Mouse (Mus musculus) forelimb bud, embryonic 11.5 days (tissue): ENCODE measurements around the gene Mllt1.
"Not testable (repeated sequence)": the region's sequence is repeated elsewhere in the genome, so short reads cannot be mapped to it uniquely, and the experiment has no call there.

Experiments
- DNase-seq: peaks from one replicate; pipeline ENCODE4 v3.0.0-alpha.2; 2012; ENCODE audit warnings: low read depth, low spot score

Gene Mllt1

GRCm38 (mm10) chr17:56936731-56937130 lies 1.5 kb upstream of the Mllt1 start:
- no peak for DNase-seq

- DNase-seq, result peak; percentile 20
These were observed 477 bp downstream of the Mllt1 start for GRCm38 (mm10) chr17:56934545-56935330.

GRCm38 (mm10) chr17:56933395-56933794 lies 1.8 kb downstream of the Mllt1 start:
- no peak for DNase-seq

GRCm38 (mm10) chr17:56930026-56930425 lies 5.2 kb downstream of the Mllt1 start:
- no peak for DNase-seq

- no peak for DNase-seq
These were observed 5.7 kb downstream of the Mllt1 start for GRCm38 (mm10) chr17:56929530-56929929.

GRCm38 (mm10) chr17:56929101-56929500 lies 6.1 kb downstream of the Mllt1 start:
- no peak for DNase-seq

GRCm38 (mm10) chr17:56925998-56926397 lies 9.2 kb downstream of the Mllt1 start:
- no peak for DNase-seq

GRCm38 (mm10) chr17:56919725-56920124 lies 15.5 kb downstream of the Mllt1 start:
- no peak for DNase-seq

- DNase-seq, result no peak
These were observed 18.0 kb downstream of the Mllt1 start for GRCm38 (mm10) chr17:56917166-56917565.

GRCm38 (mm10) chr17:56913444-56913843 lies 21.8 kb downstream of the Mllt1 start:
- no peak for DNase-seq

GRCm38 (mm10) chr17:56913023-56913422 lies 22.2 kb downstream of the Mllt1 start:
- no peak for DNase-seq

- not testable (repeated sequence) for DNase-seq
These were observed 25.5 kb downstream of the Mllt1 start for GRCm38 (mm10) chr17:56909764-56910163.

- no peak for DNase-seq
These were observed 27.3 kb downstream of the Mllt1 start for GRCm38 (mm10) chr17:56907887-56908286.

- DNase-seq, result no peak
These were observed 28.1 kb downstream of the Mllt1 start for GRCm38 (mm10) chr17:56907096-56907495.

- no peak for DNase-seq
These were observed 29.0 kb downstream of the Mllt1 start for GRCm38 (mm10) chr17:56906166-56906565.

- DNase-seq, result no peak
These were observed 32.5 kb downstream of the Mllt1 start for GRCm38 (mm10) chr17:56902698-56903097.

- peak; percentile 63 for DNase-seq
These were observed 37.5 kb downstream of the Mllt1 start for GRCm38 (mm10) chr17:56897630-56898195.

GRCm38 (mm10) chr17:56896513-56897129 lies 38.6 kb downstream of the Mllt1 start:
- DNase-seq, result no peak

- DNase-seq, result no peak
These were observed 39.8 kb downstream of the Mllt1 start for GRCm38 (mm10) chr17:56895368-56895918.

GRCm38 (mm10) chr17:56890018-56890417 lies 45.2 kb downstream of the Mllt1 start:
- DNase-seq, result no peak

GRCm38 (mm10) chr17:56888050-56888449 lies 47.2 kb downstream of the Mllt1 start:
- DNase-seq, result no peak

GRCm38 (mm10) chr17:56884809-56885208 lies 50.4 kb downstream of the Mllt1 start:
- DNase-seq, result no peak

- DNase-seq, result no peak
These were observed 50.9 kb downstream of the Mllt1 start for GRCm38 (mm10) chr17:56884331-56884730.
